Mouse (Mus musculus) spleen, postnatal 4 days (tissue): ENCODE data around the gene AU022252.

Experiments
- DNase-seq, 2 experiments: peaks; one replicate each; pipeline ENCODE4 v3.0.0; 2022; ENCODE audit warnings: low spot score in 2 of 2

The AU022252 gene

GRCm38 (mm10) chr4:119244468-119245240 is 12.1 kb upstream of the AU022252 start:
- no peak for DNase-seq

- no peak for DNase-seq
These were observed 10.1 kb upstream of the AU022252 start for GRCm38 (mm10) chr4:119242571-119242970.

GRCm38 (mm10) chr4:119241664-119242063 is 9.2 kb upstream of the AU022252 start:
- peak; percentile 33 to 70 for DNase-seq

GRCm38 (mm10) chr4:119239181-119239682 is 6.7 kb upstream of the AU022252 start:
- peak in 1 of 2 experiments; percentile 27 for DNase-seq

GRCm38 (mm10) chr4:119238661-119239060 is 6.1 kb upstream of the AU022252 start:
- no peak for DNase-seq

GRCm38 (mm10) chr4:119234348-119234747 is 1.8 kb upstream of the AU022252 start:
- DNase-seq = no peak

GRCm38 (mm10) chr4:119233256-119233901 is 867 bp upstream of the AU022252 start:
- DNase-seq = peak; percentile 49 to 83

GRCm38 (mm10) chr4:119226751-119227150 is 5.8 kb downstream of the AU022252 start:
- no peak for DNase-seq

- no peak for DNase-seq
These were observed 6.8 kb downstream of the AU022252 start for GRCm38 (mm10) chr4:119225719-119226118.

- no peak for DNase-seq
These were observed 8.0 kb downstream of the AU022252 start for GRCm38 (mm10) chr4:119224534-119224933.

GRCm38 (mm10) chr4:119223696-119224095 is 8.8 kb downstream of the AU022252 start:
- DNase-seq = peak in 1 of 2 experiments; percentile 25

- no peak for DNase-seq
These were observed 14.3 kb downstream of the AU022252 start, which contains the start of gene Tmem269 for GRCm38 (mm10) chr4:119218169-119218568. Tmem269 (minus strand) TSS chr4:119218217.

- DNase-seq = no peak
These were observed 15.8 kb downstream of the AU022252 start for GRCm38 (mm10) chr4:119216667-119217066.

GRCm38 (mm10) chr4:119204672-119205071 is 27.8 kb downstream of the AU022252 start:
- peak; percentile 69 to 84 for DNase-seq

- no peak for DNase-seq
These were observed 34.4 kb downstream of the AU022252 start for GRCm38 (mm10) chr4:119198105-119198504.

- no peak for DNase-seq
These were observed 36.8 kb downstream of the AU022252 start for GRCm38 (mm10) chr4:119195582-119196320.

GRCm38 (mm10) chr4:119194909-119195581 is 37.5 kb downstream of the AU022252 start, which contains the start of gene Svbp:
Svbp (plus strand) TSS chr4:119195306.
- peak; percentile 93 to 98 for DNase-seq

GRCm38 (mm10) chr4:119192757-119193156 is 39.8 kb downstream of the AU022252 start:
- no peak for DNase-seq

- DNase-seq = no peak
These were observed 41.2 kb downstream of the AU022252 start for GRCm38 (mm10) chr4:119191273-119191672.

- DNase-seq = peak; percentile 76 to 81
These were observed 41.9 kb downstream of the AU022252 start for GRCm38 (mm10) chr4:119190618-119191017.

GRCm38 (mm10) chr4:119189864-119190263 is 42.6 kb downstream of the AU022252 start, which contains the start of gene Ermap:
Ermap (minus strand) TSS chr4:119190011.
- peak; percentile 76 to 82 for DNase-seq
